Mouse (Mus musculus) left cerebral cortex, adult 9 months (tissue): Measurements from ENCODE around the gene Fer.
A peak's percentile ranks its signal among the peaks of the same experiment; 100 is the strongest.
"Not testable (repeated sequence)": the region's sequence is repeated elsewhere in the genome, so short reads cannot be mapped to it uniquely, and the experiment has no call there.

ENCODE experiments used
- DNase-seq, 2 experiments: peaks; one replicate each; pipeline ENCODE4 v3.0.0; 2022; ENCODE audit warnings: low spot score in 2 of 2

Fer gene

GRCm38 (mm10) chr17:63863012-63863630 lies at the start of gene Fer:
Fer (plus strand) TSS chr17:63863062.
- peak; percentile 10 to 34 for DNase-seq

DNA sequence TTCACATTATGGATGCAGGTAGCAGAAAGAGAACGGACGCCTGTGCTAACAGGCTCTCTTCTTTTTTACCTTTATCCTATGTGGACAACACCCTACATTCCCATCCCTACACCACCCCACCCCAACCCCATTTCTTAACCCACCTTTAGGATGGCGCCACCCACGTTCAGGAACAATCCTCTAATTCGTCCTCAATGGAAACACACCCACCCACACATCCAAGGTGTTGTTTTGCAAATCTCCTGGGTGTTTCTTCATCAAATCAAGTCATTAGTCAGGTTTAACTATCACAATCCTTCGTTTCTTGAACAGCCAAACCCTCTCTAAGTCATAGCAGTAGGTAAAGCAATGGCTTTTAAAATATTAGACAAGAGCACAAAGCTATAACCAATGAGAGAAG lies 49.3 kb upstream of the Fer start:
- DNase-seq, result no peak

DNA sequence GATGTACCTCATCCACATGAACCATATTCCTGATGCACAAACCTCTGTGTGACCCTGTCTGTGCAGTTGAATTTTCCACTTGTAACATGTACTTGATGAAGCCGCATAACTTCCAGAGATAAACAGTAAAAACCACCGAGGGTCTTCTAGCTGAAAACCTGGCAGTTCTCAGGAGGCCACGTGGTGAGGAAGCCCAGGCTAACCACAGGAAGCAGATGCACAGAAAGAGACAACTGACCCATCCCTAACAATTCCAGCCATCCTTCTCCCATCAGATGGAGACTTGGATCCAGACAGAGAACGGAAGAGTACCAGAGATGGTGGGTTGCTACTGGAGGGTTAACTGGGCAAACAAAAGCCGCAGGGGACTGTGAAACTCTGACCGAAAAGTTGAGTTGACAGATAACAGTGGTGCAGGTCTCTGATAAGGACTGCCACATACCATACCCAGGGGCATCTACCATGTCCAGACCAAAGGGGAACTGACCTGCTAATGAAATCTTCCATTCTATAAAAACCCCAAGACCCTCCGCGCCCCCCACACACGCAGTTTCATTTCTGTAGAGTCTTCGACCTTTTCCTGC lies 44.3 kb upstream of the Fer start:
- DNase-seq, result no peak

DNA sequence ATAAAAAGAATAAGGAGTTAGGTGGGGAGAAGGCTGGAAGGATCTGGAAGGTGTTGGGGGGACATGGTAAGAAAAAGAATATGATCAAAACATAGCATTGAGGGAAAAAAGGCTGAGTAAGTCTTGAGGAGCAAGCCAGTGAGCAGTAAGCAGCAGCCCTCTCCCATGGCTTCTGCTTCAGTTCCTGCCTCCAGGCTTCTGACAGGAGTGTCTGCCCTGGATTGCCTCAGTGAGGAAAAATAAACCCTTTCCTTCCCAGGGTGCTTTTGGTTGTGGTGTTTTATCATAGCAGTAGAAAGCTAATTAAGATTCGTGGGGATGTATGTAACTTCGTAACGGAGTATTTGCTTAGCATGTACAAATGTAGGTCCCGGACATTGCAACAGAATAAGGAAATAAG lies 38.7 kb upstream of the Fer start:
- DNase-seq, result no peak

- no peak for DNase-seq
These were observed 36.7 kb upstream of the Fer start for GRCm38 (mm10) chr17:63826196-63826595.

- no peak for DNase-seq
These were observed 36.1 kb upstream of the Fer start for GRCm38 (mm10) chr17:63826767-63827166.

- no peak for DNase-seq
These were observed 34.1 kb upstream of the Fer start for GRCm38 (mm10) chr17:63828561-63829332.

- no peak for DNase-seq
These were observed 31.3 kb upstream of the Fer start for GRCm38 (mm10) chr17:63831550-63831949.

- no peak for DNase-seq
These were observed 26.6 kb upstream of the Fer start for GRCm38 (mm10) chr17:63836223-63836622.

GRCm38 (mm10) chr17:63836641-63837040 lies 26.2 kb upstream of the Fer start:
- no peak for DNase-seq

DNA sequence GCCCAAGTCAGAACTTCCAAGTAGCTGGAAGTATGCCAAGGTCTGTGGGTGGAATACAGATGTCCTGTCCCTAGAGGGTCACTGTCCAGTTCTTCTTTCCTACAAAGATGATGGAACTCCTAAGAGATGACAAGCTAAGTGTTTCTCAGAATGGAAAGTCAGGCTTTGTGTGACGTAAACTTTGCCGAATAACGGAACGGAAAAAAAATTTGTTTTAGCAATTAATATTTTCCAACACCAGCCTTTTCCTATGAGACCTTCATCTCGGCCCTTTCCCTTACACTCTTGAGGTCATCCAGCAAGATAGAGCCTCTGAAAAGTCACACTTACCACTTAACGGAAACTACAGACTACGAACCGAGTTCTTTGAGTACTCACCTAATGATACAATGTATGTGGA lies 24.7 kb upstream of the Fer start:
- no peak for DNase-seq

DNA sequence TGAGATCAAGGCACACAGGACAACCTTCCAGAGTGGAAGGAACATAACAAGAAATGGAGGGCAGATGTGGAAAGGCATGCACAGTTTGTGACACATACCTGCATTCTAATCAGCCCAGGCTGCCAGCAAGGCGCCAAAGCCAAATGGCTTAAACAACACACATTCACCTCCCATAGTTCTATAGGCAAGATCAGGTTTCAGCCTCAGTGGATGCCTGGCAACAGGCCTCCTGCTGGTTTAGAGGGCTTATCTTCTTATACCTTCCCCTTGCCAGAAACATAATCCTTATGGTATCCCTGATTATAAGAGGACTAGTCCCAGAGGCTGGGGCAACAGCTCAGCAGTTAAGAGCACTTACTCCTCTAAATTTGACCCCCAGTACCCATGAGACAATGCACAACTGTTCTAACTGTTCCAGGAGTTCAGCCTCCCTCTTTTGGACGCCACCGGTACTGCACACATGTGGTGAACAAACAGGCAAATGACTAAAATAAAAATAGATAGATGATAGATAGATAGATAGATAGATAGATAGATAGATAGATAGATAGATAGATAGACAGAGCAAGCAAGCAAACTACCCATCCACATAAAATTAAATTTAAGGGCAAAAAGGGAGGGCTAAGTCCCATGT lies 23.1 kb upstream of the Fer start:
- DNase-seq, result no peak

- no peak for DNase-seq
These were observed 20.6 kb upstream of the Fer start for GRCm38 (mm10) chr17:63842226-63842625.

- DNase-seq, result no peak
These were observed 17.9 kb upstream of the Fer start for GRCm38 (mm10) chr17:63844936-63845335.

DNA sequence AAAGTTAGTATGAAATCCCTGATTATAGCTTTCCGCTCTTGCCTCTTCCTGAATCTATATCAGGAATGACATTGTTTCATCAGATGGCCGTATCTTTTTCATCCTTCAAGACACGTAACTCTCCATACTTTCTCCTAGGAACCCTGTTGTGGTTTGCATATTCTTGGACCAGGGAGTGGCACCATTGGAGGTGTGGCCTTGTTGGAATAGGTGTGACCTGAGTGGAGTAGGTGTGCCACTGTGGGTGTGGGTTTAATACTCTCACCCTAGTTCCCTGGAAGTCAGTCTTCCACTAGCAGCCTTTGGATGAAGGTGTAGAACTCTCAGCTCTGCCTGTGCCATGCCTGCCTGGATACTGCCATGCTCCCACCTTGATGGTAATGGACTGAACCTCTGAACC lies 17.1 kb upstream of the Fer start:
- not testable (repeated sequence) for DNase-seq

GRCm38 (mm10) chr17:63849151-63849550 lies 13.7 kb upstream of the Fer start:
- no peak for DNase-seq

GRCm38 (mm10) chr17:63849566-63849965 lies 13.3 kb upstream of the Fer start:
- peak; percentile 53 to 85 for DNase-seq

GRCm38 (mm10) chr17:63850016-63850415 lies 12.8 kb upstream of the Fer start:
- DNase-seq, result peak in 1 of 2 experiments; percentile 5

DNA sequence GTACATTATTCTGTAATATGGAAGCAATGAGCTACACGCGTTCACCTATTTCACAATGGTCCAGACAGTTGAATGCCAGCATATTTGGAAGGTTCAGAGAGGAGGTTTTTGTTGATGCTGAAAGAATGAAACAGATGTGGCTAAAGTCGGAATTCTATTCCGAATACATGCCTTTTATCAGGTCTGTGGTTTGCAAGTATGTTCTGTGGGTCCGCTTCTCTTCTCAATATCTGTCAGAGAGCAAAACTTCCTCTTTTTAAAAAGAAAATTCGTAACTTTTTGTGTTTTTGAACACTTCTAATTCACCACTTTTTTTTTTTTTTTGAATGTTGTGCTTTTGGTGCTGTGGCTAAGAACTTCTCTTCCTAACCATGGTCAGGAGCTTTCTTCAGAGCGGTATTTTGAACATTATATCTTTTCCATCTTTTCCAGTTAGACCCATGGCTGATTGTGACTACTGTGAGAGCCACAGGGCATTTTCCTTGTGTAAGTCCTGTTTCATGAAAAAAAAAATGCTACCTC lies 5.8 kb upstream of the Fer start:
- no peak for DNase-seq

- no peak for DNase-seq
These were observed 1.9 kb upstream of the Fer start for GRCm38 (mm10) chr17:63860988-63861387.

DNA sequence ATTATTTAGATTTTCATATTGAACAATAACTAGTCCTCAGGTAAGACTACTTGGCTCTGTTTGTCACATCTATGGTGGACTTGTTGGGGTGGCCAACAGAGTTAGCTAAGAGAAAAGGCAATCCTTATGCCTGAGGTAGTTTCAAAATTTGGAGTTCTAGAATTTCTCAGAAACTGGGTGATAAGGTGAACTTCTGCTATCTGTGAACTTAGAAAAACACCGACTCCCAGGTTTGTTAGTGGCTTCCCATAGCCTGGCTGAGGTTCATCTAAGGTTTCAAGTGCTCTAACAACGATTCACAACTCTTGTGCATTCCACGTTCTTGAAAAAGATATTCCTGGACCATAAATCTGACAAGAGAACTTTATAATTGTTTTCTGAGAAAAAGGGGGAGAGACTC lies 463 bp upstream of the Fer start:
- no peak for DNase-seq

- peak; percentile 97 to 99 for DNase-seq
These were observed 836 bp downstream of the Fer start, which contains the start of gene A930002H24Rik for GRCm38 (mm10) chr17:63863647-63864149. A930002H24Rik (minus strand) TSS chr17:63863791.
